In the genomic region with DNA sequence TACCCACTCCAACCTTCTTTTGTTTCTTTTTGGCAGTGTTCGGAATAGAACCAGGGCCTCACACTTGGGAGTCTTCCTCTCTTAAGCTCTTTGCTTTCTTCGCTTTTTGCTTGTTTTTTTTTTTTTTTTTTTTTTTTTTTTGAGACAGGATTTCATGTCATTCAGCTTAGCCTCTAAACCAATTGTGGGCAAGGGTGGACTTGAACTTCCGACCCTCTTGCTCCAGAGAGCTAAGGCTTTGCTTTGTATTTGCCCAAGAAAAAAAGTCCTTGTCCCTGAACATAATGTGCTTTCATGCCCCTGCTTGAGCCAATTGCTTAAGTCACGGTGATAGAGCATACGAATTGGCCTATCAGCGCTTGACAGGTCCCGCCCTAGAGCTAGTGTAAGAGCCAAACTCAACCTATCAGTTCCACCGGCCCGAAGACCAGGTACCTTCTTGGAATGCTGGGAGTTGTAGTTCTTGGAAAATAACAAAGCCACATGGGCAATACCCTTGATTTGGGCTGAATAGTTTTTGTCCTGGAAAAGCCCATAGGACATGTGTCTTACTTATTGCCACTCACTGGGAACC, we compare ENCODE assay signal across 10 mouse cellular contexts. TPM values are rescaled to one million over a fixed set of nuclear protein-coding genes. Genes with fewer than 3 reads are reported as not detected.
DNase-seq lines count a peak whose midpoint lies in the region; ATAC-seq and TF ChIP-seq lines count a peak whose summit lies in the region.
"Had no signal": no experiment of that assay in that cellular context is flagged by ENCODE, and none has a peak within 500 bp of the region (broad histone marks: within the 10 kb centered on the region; RNA-seq: fewer than 3 reads in every experiment).

No protein-coding gene starts in this region.

- H3K4me3 ChIP-seq in heart, embryonic 12.5 days, result no peak overlapping the region
- H3K4me3 ChIP-seq in gastrocnemius, adult 2 months, result no peak overlapping the region

- peak; percentile 64; the same call in 1 of the 2 replicates for ATAC-seq in heart, embryonic 12.5 days (ENCODE audit: insufficient number of reproducible peaks, low FRiP score)

- no peak for DNase-seq in heart, adult 9 months (ENCODE audit: low spot score in 2 of 2)
- peak; percentile 33 for DNase-seq in adipocyte (ENCODE audit: low spot score)
- peak; percentile 37 for DNase-seq in induced T-regulatory cell, adult 2 months (ENCODE audit: low read depth)
- DNase-seq in lung, postnatal 36 days, result peak; percentile 52
- DNase-seq in gastrocnemius, adult 2 months, result no peak
- DNase-seq in cerebellum, postnatal 36 days, result no peak
- DNase-seq in left cerebral cortex, postnatal 14 days (ENCODE audit: low spot score in 2 of 2), result no peak
- DNase-seq: layer of hippocampus, postnatal 36 days had no signal

- intact Hi-C loops in gastrocnemius, adult 2 months (cut with DNase I), result no loop called here
- intact Hi-C loops in left cerebral cortex, postnatal 14 days (cut with DNase I), result no loop called here

- no peaks in the 10 kb centered on the region for H3K4me1 ChIP-seq in heart, embryonic 12.5 days (replicated peaks)

- no peaks in the 10 kb centered on the region for H3K36me3 ChIP-seq in heart, embryonic 12.5 days

- no peak overlapping the region for H3K9ac ChIP-seq in heart, embryonic 12.5 days

- no peak for TF ChIP-seq CTCF in gastrocnemius, adult 2 months (IDR thresholded peaks at IDR 0.05)

- no peak overlapping the region for H3K27ac ChIP-seq in heart, embryonic 12.5 days (ENCODE audit: poor library complexity, severe bottlenecking)
- no peak overlapping the region for H3K27ac ChIP-seq in gastrocnemius, adult 2 months

- H3K27me3 ChIP-seq in heart, embryonic 12.5 days (replicated peaks), result no peaks in the 10 kb centered on the region

- H3K9me3 ChIP-seq in heart, embryonic 12.5 days (replicated peaks), result no peaks in the 10 kb centered on the region

- WGBS in heart, embryonic 12.5 days, result 41% methylated on average over 9 of the region's 9 CpGs

- no peak overlapping the region for H3K4me2 ChIP-seq in heart, embryonic 12.5 days

RNA-seq across cellular contexts. Expression of a gene that starts 27.7 kb away (rescaled TPM):
- 0.86 and 1.2 TPM in 2 replicates for polyA plus RNA-seq in heart, embryonic 12.5 days (2016; fragmentation: Nextera tagmentation; extraction: Ambion mirVana)
- total RNA-seq in gastrocnemius, adult 2 months (2021), result 100 to 1,000 TPM; 186 to 238 TPM
- total RNA-seq in left cerebral cortex, postnatal 14 days (2021), result under 1 TPM; 0.64 to 0.97 TPM

RNA-seq across cellular contexts. Expression of a gene that starts 30.9 kb away (rescaled TPM):
- polyA plus RNA-seq in heart, embryonic 12.5 days (2016; fragmentation: Nextera tagmentation; extraction: Ambion mirVana), result 0.39 and 0.55 TPM in 2 replicates
- total RNA-seq in gastrocnemius, adult 2 months (2021), result 1 to 10 TPM; 1.0 to 1.9 TPM
- 10 to 100 TPM; 10.9 to 11.6 TPM for total RNA-seq in left cerebral cortex, postnatal 14 days (2021)

RNA-seq across cellular contexts. Expression of a gene that starts 31.0 kb away (rescaled TPM):
- polyA plus RNA-seq in heart, embryonic 12.5 days (2016; fragmentation: Nextera tagmentation; extraction: Ambion mirVana), result not detected in 2 replicates
- not detected for total RNA-seq in gastrocnemius, adult 2 months (2021)
- total RNA-seq in left cerebral cortex, postnatal 14 days (2021), result under 1 TPM in 1 of 2 experiments, not detected in 1; 0.08 TPM
- total RNA-seq: layer of hippocampus, postnatal 36 days had no signal
- polyA plus RNA-seq: testis, adult 2 months had no signal

RNA-seq across cellular contexts. Expression of a gene that starts 37.8 kb away (rescaled TPM):
- polyA plus RNA-seq in heart, embryonic 12.5 days (2016; fragmentation: Nextera tagmentation; extraction: Ambion mirVana), result 28.3 and 31.1 TPM in 2 replicates
- total RNA-seq in gastrocnemius, adult 2 months (2021), result under 1 TPM; 0.38 to 0.89 TPM
- 1 to 10 TPM; 2.2 to 3.7 TPM for total RNA-seq in left cerebral cortex, postnatal 14 days (2021)

Comparison
In these comparisons a context has a peak if more than half of its experiments do, and no peak if none do; other contexts are left out.
1. DNase-seq: peak in adipocyte (single experiment), induced T-regulatory cell, adult 2 months (single experiment) and lung, postnatal 36 days (single experiment); none in heart, adult 9 months (0 of 2), gastrocnemius, adult 2 months (single experiment), cerebellum, postnatal 36 days (0 of 2) and left cerebral cortex, postnatal 14 days (0 of 2).
2. RNA of a gene that starts 27.7 kb away (total RNA-seq): 186 to 238 TPM in gastrocnemius, adult 2 months; 0.64 to 0.97 TPM in left cerebral cortex, postnatal 14 days; every median in the first group is over 10 times any median in the second.
3. RNA of a gene that starts 30.9 kb away (total RNA-seq): 10.9 to 11.6 TPM in left cerebral cortex, postnatal 14 days; 1.0 to 1.9 TPM in gastrocnemius, adult 2 months; every median in the first group is over 4 times any median in the second.